Mouse (Mus musculus) cerebellum, adult 11-12 months (tissue): ENCODE results near the gene Ccnc.

Experiments used
- DNase-seq: peaks from one replicate; pipeline ENCODE4 v3.0.0; 2022

Ccnc gene

GRCm38 (mm10) chr4:21727615-21728165, at the start of gene Ccnc:
TSS of gene Ccnc (plus strand) at chr4:21727701.
- peak; percentile 90 for DNase-seq

- DNase-seq: no peak
Measured at GRCm38 (mm10) chr4:21678101-21678974, 49.2 kb upstream of the Ccnc start.

- no peak for DNase-seq
Measured at GRCm38 (mm10) chr4:21678975-21679623, 48.4 kb upstream of the Ccnc start.

DNA sequence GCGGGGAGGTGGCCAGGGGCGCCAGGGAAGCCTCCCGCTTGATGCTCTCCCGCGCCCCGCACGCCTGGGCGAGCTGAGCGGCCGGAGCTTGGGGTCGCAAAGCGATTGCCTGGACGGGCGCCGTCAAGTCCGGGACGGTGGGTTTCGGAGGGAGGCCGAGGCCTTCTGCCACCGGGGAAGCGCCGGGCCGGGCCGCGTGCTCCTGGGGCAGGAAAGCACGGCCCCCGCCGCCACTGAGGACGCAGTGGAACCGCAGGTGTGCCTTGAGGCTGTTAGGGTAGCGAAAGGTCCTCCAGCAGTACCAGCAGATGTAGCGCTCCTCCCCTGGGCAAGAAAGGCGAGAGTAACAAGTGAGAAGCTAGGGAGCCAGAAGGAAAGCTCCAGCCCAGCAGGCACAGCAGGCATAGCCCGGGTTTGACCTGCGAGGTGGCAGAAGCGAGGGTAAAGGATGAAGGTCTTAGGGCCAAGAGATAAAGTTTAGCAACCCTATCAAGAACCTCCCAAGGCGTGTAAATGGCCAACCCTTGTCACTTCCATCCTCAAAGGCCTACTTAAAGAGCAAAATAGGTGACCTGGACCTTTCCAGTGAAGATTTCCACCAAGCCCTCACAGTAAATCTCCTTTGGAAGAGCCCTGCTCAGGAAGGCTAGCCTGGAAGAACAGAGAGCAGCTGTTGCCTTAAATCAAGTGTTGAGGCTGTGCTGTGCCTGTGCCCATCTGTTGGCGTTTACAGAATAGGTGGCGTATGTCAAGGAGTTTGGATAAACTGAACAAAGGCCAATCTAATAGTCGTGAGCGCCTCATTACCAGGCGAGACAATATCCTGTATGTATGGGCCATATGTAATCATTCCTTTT, 47.6 kb upstream of the Ccnc start:
- DNase-seq: no peak

DNA sequence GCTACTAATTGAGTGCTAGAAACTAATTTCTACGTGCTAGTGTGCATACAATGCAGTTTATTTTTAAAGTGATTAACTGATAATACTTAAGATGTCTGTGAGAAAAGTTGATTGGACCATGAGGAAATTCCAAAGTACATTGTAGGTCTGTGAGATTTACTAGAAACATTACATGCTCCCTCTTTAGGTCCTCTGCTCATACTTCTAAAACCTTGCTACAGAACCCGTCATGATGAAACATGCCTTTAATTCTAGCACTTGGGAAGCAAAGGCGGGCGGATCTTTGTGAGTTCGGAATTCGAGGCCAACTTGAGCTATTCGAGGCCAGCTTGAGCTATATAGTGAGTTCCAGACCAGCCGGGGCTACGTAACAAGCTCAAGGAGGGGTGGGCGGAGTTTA, 46.5 kb upstream of the Ccnc start:
- no peak for DNase-seq

- DNase-seq: no peak
Measured at GRCm38 (mm10) chr4:21682421-21683150, 44.9 kb upstream of the Ccnc start.

DNA sequence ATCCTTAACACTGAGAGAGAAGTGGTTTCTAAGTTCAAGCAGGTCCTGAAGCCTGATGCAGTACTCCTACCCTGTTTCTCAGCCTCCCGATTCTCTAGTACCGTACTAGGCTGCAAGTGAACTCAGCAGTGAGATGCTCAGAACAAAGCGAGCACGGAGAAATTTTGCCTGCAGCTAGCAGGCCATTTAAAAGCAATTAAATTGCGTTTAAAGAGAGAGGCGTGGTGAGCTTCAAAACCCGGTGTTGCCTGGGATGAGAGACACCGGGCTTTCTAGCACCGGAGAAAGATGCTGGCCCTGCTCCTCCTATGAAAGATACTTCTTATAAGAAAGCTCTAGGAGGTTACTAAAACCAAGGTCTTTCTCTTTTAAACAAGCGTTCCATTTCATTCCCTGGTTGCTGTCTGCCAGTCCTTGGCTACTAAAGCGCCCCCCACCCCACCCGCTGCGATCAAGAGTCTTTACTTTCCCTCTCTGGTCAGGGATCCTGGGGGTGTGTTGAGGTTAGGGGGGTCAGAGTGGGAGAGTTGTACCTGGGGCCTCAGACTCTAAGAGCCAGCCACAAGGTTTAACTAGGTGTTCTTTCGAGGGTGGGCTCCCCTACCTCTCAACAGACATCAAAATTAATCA, 43.0 kb upstream of the Ccnc start:
- no peak for DNase-seq

DNA sequence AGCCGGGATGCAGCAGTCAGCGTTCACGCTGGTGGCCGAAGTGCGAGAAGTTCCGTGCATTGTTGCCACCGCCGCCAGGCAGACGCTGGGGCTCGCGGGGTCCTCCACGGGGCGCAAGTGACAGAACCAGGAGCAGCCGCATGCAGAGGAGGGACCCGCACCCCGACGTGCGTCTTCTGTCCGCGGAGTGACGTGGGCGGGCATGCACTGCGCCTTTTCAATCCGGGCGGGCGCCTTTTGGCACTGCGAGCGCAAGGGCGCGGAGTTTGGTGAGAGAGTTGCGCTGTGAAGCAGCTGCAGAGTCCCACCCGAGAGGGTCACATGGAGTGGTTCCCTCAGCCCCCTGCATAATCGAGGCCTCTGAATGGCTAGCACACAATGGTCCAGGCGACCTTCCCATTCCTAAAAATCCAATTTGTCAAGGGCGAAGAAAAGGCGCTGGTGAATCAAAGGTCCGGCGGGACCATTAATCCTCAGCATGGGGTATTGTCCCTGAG, 41.9 kb upstream of the Ccnc start, which contains the start of gene Prdm13:
Prdm13 (minus strand) TSS at position 369 of the 497 bp plus-strand sequence.
- DNase-seq: no peak

GRCm38 (mm10) chr4:21686416-21686815, 41.1 kb upstream of the Ccnc start:
- no peak for DNase-seq

- no peak for DNase-seq
Measured at GRCm38 (mm10) chr4:21686934-21687333, 40.6 kb upstream of the Ccnc start.

DNA sequence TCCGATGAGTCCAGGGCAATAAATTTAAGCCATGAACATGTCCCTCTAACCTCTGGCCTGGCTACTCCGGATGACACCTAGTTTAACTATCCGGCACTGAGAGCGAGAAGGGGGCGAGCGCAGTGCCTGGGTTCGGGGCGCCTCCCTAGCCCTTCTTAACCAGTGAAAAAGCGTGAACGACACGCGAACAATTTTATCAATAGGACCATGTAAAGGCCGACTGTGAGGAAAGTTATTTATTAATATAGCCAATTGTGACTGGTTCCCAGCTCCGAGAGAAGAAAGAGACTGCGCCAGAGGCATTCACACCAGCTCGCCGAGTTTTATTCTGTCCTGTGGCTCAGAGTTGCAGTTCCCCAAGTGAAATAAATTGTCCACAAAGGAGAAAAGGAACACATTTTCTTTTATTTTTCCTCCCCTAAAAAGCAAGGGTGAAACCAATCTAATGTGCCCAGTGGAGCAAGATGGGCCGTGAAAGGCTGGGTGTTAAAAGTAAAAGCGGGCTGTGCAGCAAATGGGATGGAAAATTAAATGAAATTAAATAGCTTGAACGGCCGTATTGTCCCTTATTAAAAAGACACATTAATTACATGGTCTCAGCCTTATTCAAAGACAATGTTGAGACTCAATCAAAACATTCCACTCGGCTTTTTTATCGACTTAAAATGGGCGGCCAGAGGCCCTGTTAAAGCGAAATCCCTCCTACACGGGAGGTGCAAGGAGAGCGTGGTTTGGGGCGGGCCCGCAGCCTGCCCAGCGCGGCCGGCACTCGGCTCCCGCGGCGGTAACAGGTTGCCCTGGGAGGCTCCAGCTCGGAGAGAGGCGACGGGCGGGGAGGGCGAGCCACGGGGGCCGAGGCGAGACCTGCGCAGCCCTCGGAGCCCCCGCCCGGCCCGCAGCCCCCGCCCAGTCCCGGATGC, 39.5 kb upstream of the Ccnc start:
- DNase-seq: no peak

GRCm38 (mm10) chr4:21688703-21689200, 38.7 kb upstream of the Ccnc start:
- DNase-seq: no peak

GRCm38 (mm10) chr4:21689492-21689941, 38.0 kb upstream of the Ccnc start:
- no peak for DNase-seq

GRCm38 (mm10) chr4:21690221-21690620, 37.3 kb upstream of the Ccnc start:
- no peak for DNase-seq

GRCm38 (mm10) chr4:21695638-21696254, 31.8 kb upstream of the Ccnc start:
- DNase-seq: no peak

- no peak for DNase-seq
Measured at GRCm38 (mm10) chr4:21705046-21705445, 22.5 kb upstream of the Ccnc start.

DNA sequence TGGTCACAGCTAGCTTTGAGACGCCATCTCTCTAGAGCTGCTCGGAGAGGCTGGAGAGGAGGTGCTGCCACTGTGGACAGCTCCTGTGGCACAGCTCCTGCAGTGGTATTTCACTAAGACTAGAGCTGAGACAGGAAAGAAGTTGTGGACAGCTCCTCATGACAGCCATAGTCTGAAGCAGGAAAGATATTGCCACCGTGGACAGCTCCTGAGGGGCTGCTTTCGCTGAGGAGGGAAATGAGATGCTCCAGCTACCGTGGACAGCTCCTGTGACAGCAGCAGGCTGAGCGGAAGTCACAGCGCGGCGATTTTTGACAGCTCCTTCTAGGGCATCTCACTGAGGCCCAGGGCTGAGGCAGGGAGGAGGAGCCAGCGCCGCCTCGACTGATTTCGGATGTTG, 15.4 kb upstream of the Ccnc start:
- no peak for DNase-seq

- DNase-seq: no peak
Measured at GRCm38 (mm10) chr4:21722752-21723334, 4.7 kb upstream of the Ccnc start.
